Mouse (Mus musculus) kidney, adult 2 months (tissue): Measurements from ENCODE around the gene Robo2.

ENCODE experiments used
- CTCF ChIP-seq: fragments of 200-500 bp; conservative IDR thresholded peaks from 2 replicates; pipeline ENCODE4 v1.5.1; 2011; ENCODE audit warnings: low read depth, mild to moderate bottlenecking, control low read depth, low read length, moderate library complexity, mixed read lengths; ENCODE audit not compliant: insufficient read depth, insufficient read length
- POLR2A ChIP-seq: fragments of 200-500 bp; IDR thresholded peaks from one replicate; pipeline ENCODE4 v1.6.1; 2011; ENCODE audit warnings: low read depth, low read length, control low read depth

DNA sequence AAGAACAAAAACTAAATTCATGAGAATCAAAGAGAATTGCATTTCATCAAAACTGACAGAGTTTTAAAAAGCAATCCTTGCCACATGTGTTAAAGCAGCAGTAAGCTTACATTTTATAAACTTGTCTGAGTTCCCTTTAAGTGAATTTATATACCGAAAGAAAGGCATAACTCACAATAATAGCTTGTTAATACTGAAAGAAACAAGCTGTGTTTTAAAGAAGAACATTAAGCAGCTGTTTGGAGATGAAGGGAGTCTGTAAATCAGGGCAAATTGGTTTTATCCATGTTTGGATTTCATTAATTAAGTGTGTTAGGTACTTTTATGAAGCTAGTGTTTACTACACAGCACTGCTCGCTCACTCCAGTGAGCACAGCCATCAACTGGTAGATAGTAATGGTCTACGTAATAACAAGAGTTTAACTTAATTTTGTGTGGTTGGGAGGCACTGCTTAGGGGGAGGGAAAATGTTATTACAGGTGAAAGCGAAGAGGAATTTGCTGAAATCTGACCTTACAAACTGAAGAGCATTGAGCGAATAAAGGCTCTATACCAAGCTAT lies 447.2 kb downstream of the Robo2 start:
- no peak for TF ChIP-seq CTCF
- no peak for TF ChIP-seq POLR2A
